Mouse (Mus musculus) liver, embryonic 16.5 days (tissue): ENCODE results near the gene Mtx1. TPM values are rescaled to one million over a fixed set of nuclear protein-coding genes. Genes with fewer than 3 reads are reported as not detected.

ENCODE experiments used
- ATAC-seq: fragments of 200-750 bp; cut with Nextera tagmentation; 2 replicates; pipeline ENCODE4 v1.8.0; 2017; ENCODE audit warnings: low read depth, mild to moderate bottlenecking, moderate number of reproducible peaks, moderate library complexity
- H3K27ac ChIP-seq: fragments of 300-500 bp; sonication (generic); 2 replicates; pipeline ENCODE4 v1.5.1; 2014; ENCODE audit warnings: mild to moderate bottlenecking, low read length
- H3K27me3 ChIP-seq: fragments of 300-500 bp; sonication (generic); 2 replicates; pipeline ENCODE4 v1.6.1; 2014; ENCODE audit warnings: low read depth, low read length, mixed read lengths; ENCODE audit not compliant: control insufficient read depth, insufficient read depth
- H3K36me3 ChIP-seq: fragments of 300-500 bp; sonication (generic); 2 replicates; pipeline ENCODE4 v1.6.1; 2014; ENCODE audit warnings: mild to moderate bottlenecking; ENCODE audit not compliant: control insufficient read depth, insufficient read depth
- H3K4me1 ChIP-seq: fragments of 300-500 bp; sonication (generic); 2 replicates; pipeline ENCODE4 v1.6.1; 2014; ENCODE audit warnings: low read depth, low read length, mixed read lengths; ENCODE audit not compliant: control insufficient read depth
- H3K4me2 ChIP-seq: fragments of 300-500 bp; sonication (generic); 2 replicates; pipeline ENCODE4 v1.6.1; 2014; ENCODE audit warnings: low read depth, low read length, mixed read lengths
- H3K4me3 ChIP-seq: fragments of 300-500 bp; sonication (generic); 2 replicates; pipeline ENCODE4 v1.5.1; 2014; ENCODE audit warnings: low read depth, mild to moderate bottlenecking, low read length
- H3K9ac ChIP-seq: fragments of 300-500 bp; sonication (generic); 2 replicates; pipeline ENCODE4 v1.6.1; 2014; ENCODE audit warnings: low read depth, low read length
- H3K9me3 ChIP-seq: fragments of 300-500 bp; sonication (generic); replicated peaks from 2 replicates; pipeline ENCODE4 v1.6.1; 2016; ENCODE audit warnings: low read length; ENCODE audit not compliant: control insufficient read depth
- WGBS: fragments of 180-500 bp; shearing (Covaris S2); extraction: QIAGEN DNeasy Blood & Tissue Kit; methylation state at CpG from one replicate; pipeline ENCODE4 v1.1.7; 2014; ENCODE audit not compliant: insufficient replicate concordance; 5-methylcytosine and 5-hydroxymethylcytosine counted together
- polyA plus RNA-seq: library from polyadenylated mRNA; unstranded; fragments of >200 nt; fragmentation: Nextera tagmentation; extraction: Ambion mirVana; gene quantifications from 2 replicates; pipeline ENCODE4 v1.2.1, GENCODE M21; 2015

Mtx1 gene
- polyA plus RNA-seq, 1 experiment from 2014 or later = 94.4 TPM

DNA sequence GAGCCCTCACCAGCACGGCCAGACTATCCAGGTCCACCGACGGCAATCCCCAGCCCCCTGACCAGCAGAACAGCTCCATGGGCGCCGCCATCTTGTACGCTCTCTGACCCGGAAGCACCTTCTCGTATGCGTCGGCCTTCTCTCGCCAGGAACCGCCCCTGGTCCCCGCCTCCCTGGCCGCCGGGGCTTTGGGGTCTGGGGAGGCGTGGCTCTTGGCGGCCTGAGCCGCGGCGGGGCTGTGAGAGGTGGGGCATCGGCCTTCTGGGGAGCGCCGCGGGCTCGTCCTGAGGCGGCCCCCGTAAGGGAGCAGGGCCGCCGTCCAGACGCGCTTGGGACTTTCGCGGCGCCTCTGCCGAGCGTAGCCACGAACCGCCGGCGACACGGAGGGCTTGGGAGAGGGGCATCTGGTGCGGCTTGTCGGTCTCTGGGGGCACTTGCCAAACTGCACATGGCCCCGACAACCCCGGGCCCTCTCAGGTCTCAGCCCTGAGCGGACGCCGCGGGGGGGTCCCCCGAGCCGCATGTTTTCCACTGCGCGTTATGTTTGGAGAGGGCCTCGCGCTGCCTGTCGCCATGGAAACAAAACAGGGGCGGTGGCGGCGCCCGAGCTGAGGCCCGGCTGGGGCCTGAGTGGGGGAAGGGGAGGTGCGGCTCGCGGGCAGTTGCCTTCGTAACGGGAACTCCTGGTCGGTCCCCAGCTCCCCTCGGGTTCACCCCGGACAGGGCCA, 12.9 kb downstream of the Mtx1 start:
- Histone ChIP-seq H3K4me2 (peak overlapping the region; percentile 85), H3K9me3 (no peaks in the 10 kb centered on the region), H3K4me1 (peaks cover 21% of the 10 kb centered on the region), H3K27me3 (peaks cover 7% of the 10 kb centered on the region; the same call in 1 of the 2 replicates), H3K27ac (peak overlapping the region; percentile 55), H3K4me3 (peak overlapping the region; percentile 90), H3K36me3 (peaks cover 11% of the 10 kb centered on the region), H3K9ac (peak overlapping the region; percentile 68)
- ATAC-seq = peak; percentile 91
- under 1% methylated on average over 69 of the region's 69 CpGs for WGBS

DNA sequence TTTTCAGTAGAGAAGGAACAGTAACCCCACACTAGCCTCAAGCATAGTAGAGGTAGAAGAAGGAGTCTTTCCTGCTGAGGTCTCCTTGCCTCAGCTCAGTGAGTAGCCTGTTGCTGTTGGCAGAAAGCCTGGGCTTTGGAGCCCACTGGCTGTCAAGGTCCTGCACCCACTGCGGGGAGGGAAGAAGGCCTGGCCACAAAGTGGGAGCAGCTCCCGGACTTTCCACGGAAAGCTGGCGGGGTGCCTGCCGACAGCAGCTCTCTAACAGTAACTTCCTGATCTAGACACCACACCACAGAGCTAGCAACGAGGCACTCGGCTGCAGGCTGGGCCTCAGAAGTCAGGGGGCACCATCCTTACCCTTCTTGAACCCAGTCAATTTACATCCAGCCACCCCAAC, 16.2 kb downstream of the Mtx1 start:
- WGBS = 51% methylated on average over 7 of the region's 7 CpGs
- Histone ChIP-seq H3K27ac (no peak overlapping the region), H3K9ac (no peak overlapping the region), H3K27me3 (peaks cover 7% of the 10 kb centered on the region; the same call in 1 of the 2 replicates), H3K4me3 (no peak overlapping the region), H3K9me3 (no peaks in the 10 kb centered on the region), H3K36me3 (peaks cover 30% of the 10 kb centered on the region), H3K4me2 (no peak overlapping the region), H3K4me1 (peaks cover 20% of the 10 kb centered on the region)
- no peak for ATAC-seq

DNA sequence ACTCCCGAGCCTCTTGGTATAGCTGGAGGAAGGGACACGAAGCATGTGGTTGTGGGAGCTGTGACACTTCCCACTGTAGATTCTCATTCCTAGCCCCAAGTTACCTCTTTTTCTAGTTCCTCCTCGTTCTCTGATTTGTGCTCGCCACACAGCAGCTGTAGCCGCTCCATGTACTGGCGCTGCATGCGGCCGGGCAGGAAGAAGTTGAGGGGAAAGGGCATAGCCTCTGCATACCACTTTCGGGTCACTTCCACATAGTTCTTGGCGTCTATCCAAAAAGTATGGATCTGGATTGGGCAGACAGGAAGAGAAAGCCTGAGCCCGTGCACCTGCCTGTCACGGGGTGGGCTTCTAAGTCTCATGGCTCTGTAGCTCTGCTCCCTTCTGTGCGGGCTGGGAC, 16.7 kb downstream of the Mtx1 start:
- H3K27me3 ChIP-seq = peaks cover 3% of the 10 kb centered on the region; the same call in 1 of the 2 replicates
- H3K27ac ChIP-seq = no peak overlapping the region
- WGBS = 73% methylated on average over 13 of the region's 13 CpGs
- H3K9me3 ChIP-seq = no peaks in the 10 kb centered on the region
- H3K4me3 ChIP-seq = no peak overlapping the region
- H3K4me2 ChIP-seq = no peak overlapping the region
- no peak for ATAC-seq
- H3K4me1 ChIP-seq = peaks cover 14% of the 10 kb centered on the region
- no peak overlapping the region for H3K9ac ChIP-seq
- H3K36me3 ChIP-seq = peaks cover 33% of the 10 kb centered on the region

DNA sequence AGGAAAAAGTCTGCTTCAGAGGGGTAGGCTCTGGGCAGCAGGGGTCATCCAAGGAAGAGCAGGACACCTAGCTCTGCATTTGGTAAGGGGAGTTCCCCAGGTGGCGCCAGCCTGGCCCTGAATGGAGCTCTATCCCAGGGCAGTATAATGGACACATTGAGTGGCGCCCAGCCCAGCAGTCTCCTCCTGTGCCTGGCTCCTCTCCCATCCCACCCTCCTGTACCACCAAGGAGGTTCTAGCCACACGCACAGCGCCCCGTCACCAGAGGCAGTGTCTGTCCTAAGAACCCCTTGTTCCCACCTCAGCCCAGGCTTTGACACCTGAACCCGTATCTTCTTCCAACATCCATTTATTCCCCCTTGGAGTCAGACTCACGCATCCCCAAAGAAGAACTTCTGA, 17.2 kb downstream of the Mtx1 start:
- Histone ChIP-seq H3K4me3 (no peak overlapping the region), H3K27me3 (peaks cover 2% of the 10 kb centered on the region; the same call in 1 of the 2 replicates), H3K9me3 (no peaks in the 10 kb centered on the region), H3K4me1 (peaks cover 10% of the 10 kb centered on the region), H3K9ac (no peak overlapping the region), H3K27ac (no peak overlapping the region), H3K4me2 (no peak overlapping the region), H3K36me3 (peaks cover 33% of the 10 kb centered on the region)
- WGBS = 82% methylated on average over 7 of the region's 7 CpGs
- ATAC-seq = no peak

DNA sequence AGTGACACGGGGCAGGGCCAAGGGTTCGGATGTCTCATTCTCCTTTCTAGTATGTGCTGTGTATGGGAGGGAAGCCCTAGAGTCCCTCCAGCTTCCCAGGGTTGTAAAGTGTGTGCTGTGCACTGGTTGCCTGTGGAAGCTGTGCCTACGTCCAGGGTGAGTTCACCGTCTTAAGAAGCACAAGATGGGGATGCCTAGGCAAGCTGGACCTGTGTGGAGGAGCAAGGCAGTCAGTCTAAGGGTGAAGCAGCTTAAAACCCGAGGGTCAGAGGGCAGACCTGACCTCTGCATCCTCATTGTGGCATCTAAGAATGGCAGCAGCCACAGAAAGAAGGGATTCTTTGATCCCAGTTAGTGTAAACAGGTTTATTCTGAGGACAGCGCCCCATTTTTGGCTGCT, 18.2 kb downstream of the Mtx1 start:
- no peak for ATAC-seq
- H3K9me3 ChIP-seq = no peaks in the 10 kb centered on the region
- H3K4me3 ChIP-seq = no peak overlapping the region
- no peaks in the 10 kb centered on the region for H3K27me3 ChIP-seq
- no peak overlapping the region for H3K4me2 ChIP-seq
- no peak overlapping the region for H3K27ac ChIP-seq
- WGBS = 78% methylated on average over 6 of the region's 6 CpGs
- no peak overlapping the region for H3K9ac ChIP-seq
- H3K4me1 ChIP-seq = peaks cover 4% of the 10 kb centered on the region
- H3K36me3 ChIP-seq = peaks cover 33% of the 10 kb centered on the region

DNA sequence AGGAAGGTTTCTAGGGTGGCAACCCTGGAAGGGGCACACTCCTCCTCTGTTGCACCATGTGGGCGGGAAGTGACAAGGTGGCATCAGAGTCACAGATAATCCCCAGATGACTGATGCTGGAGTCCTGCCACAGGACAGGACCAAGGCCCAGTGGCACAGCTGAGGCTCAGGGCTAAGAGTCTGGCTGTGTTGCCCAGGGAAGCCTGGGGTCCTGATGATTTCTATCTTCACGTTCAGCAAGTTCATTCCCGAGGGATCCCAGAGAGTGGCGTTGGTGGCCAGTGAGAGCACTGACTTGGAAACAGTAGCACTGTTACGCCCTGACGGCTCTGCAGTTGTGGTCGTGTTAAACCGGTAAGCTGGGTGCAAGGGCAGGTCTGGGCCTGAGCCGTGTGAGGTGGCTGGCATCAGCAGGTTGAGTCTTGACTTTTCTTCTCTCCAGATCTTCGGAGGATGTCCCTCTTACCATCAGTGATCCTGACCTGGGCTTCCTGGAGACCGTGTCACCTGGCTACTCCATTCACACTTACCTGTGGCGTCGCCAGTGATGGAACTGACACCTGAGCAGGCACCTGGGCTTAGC, 18.7 kb downstream of the Mtx1 start:
- Histone ChIP-seq H3K9ac (no peak overlapping the region), H3K9me3 (no peaks in the 10 kb centered on the region), H3K36me3 (peaks cover 33% of the 10 kb centered on the region), H3K27me3 (no peaks in the 10 kb centered on the region), H3K4me2 (no peak overlapping the region), H3K4me1 (peaks cover 7% of the 10 kb centered on the region), H3K27ac (no peak overlapping the region), H3K4me3 (no peak overlapping the region)
- 81% methylated on average over 13 of the region's 13 CpGs for WGBS
- ATAC-seq = no peak

DNA sequence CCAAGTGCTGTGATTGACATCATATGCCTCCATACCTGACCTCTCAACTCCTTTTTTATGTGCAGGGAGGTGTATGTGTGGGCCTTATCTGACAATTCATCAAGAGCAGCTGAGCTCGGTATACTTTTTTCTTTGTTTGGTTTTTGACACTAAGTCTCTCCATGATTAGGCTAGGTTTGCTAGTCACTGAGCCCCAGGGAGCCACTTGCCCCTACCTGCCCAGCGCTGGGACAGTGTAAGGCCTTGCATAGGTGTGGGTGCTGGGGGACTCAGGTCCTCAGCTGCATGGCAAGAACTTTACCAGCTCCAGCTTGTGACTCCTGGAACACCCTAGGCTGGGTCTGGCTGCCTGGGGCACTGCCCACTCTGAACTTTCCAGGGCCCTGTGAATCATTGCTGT, 20.2 kb downstream of the Mtx1 start:
- no peak for ATAC-seq
- H3K36me3 ChIP-seq = peaks cover 33% of the 10 kb centered on the region
- WGBS = 75% methylated on average over 2 of the region's 2 CpGs
- H3K4me2 ChIP-seq = no peak overlapping the region
- H3K27me3 ChIP-seq = no peaks in the 10 kb centered on the region
- H3K9me3 ChIP-seq = no peaks in the 10 kb centered on the region
- no peak overlapping the region for H3K27ac ChIP-seq
- no peak overlapping the region for H3K4me3 ChIP-seq
- H3K4me1 ChIP-seq = peaks cover 6% of the 10 kb centered on the region
- H3K9ac ChIP-seq = no peak overlapping the region

DNA sequence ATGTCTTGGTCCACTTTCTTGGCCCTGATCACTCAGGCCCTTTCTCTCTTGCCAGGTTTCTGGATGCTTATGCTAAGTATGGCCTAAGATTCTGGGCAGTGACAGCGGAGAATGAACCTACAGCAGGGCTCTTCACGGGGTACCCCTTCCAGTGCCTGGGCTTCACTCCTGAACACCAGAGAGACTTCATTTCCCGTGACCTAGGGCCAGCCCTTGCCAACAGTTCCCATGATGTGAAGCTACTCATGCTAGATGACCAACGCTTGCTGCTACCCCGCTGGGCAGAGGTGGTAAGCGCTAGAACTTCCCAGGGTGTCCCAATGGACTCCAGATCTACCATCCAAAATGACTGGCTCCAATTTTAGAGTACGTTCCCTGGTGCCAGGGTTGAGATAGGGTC, 20.8 kb downstream of the Mtx1 start:
- no peak for ATAC-seq
- H3K4me2 ChIP-seq = no peak overlapping the region
- no peak overlapping the region for H3K4me3 ChIP-seq
- H3K27ac ChIP-seq = no peak overlapping the region
- H3K36me3 ChIP-seq = peaks cover 33% of the 10 kb centered on the region
- H3K9me3 ChIP-seq = no peaks in the 10 kb centered on the region
- no peak overlapping the region for H3K9ac ChIP-seq
- no peaks in the 10 kb centered on the region for H3K27me3 ChIP-seq
- peaks cover 6% of the 10 kb centered on the region for H3K4me1 ChIP-seq
- 84% methylated on average over 7 of the region's 7 CpGs for WGBS

DNA sequence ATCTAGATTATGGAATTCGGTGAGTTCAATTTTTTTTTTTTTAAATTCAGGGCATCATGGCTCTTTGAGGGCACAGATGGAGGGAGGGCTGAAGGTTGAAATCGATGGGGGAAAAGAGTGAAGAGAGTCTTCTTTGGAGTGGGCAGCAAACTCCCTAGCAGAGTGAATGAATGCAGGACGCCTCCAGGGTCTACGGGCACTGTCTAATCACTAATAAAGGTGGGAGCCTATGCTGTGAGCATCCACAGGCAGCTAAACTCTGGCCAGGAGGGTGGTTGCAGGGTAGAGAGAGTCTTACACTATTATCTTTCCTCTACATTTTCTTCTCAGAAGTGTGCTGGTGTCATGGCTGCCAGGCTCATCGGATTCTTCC, 23.8 kb downstream of the Mtx1 start:
- peak overlapping the region; percentile 71 for H3K9ac ChIP-seq
- H3K4me2 ChIP-seq = peak overlapping the region; percentile 89
- peak; percentile 22; the same call in 1 of the 2 replicates for ATAC-seq
- H3K36me3 ChIP-seq = peaks cover 13% of the 10 kb centered on the region
- no peaks in the 10 kb centered on the region for H3K27me3 ChIP-seq
- no peaks in the 10 kb centered on the region for H3K9me3 ChIP-seq
- H3K4me3 ChIP-seq = peak overlapping the region; percentile 74
- peak overlapping the region; percentile 51; the same call in 1 of the 2 replicates for H3K27ac ChIP-seq
- H3K4me1 ChIP-seq = peaks cover 6% of the 10 kb centered on the region
- WGBS = 29% methylated on average over 5 of the region's 5 CpGs
